Mouse (Mus musculus): ENCODE measurements around the gene Slc9a3r1. TPM values are rescaled to one million over a fixed set of nuclear protein-coding genes. Genes with fewer than 3 reads are reported as not detected.

Slc9a3r1 gene
- 85.9 TPM for polyA plus RNA-seq (2014; fragmentation: Illumina TruSeq; extraction: RNeasy Lipid Tissue Mini Kit (QIAGEN cat#74804); ENCODE audit: low replicate concordance)

DNA sequence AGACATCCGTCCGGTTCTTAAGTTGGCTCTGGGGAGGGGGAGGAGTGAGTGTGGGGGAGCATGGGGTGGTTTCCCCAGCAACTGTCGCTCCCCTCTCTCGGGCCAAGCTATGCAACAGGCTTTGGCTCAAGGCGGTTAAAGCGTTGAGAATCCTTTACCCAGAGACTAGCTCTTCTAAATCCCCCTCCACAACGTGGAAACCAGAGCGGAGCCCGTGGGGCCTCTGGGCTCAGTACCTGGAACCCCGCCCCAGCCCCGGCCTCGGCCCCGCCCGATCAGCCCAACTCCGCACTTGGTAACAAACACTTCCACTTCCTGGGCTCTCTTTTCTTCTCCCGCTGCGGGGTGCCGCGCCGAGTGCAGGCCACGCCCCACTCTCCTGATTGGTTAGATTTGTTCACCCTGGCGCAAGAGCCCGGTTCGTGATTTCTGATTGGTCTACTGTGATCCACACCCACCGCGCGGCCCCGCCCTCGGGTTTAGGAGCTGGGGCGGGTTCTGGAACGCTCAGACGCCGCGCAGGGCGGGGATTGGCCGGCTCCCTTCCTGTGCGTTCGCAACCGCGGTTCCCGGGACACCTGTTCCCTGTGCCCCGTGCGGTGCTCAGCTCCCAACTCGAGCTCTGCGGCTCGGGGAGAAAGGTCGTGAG, at the start of gene Slc9a3r1:
Slc9a3r1 (plus strand) TSS at position 510 of the 649 bp plus-strand sequence.

DNA sequence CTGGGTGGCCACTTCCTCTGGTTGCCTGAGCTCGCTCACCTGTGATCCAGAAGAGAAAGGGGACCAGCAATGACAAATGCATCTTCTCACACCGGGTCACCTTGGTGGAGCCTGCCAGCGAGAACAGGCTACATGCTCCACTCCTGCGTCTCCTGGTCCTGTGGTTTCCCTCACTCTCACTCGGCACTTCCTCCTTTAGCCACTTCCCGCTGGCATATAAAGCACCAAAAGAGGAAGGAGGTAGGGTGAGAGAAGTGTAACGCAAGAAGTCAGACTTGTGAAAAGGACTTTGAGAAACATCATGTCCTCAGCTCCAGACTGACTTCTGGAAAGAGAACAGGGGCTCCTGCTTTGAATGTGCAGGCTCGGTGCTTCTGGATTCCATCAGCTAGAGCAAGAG, 29.3 kb upstream of the Slc9a3r1 start, which contains the start of gene Cd300lf:
Cd300lf (minus strand) TSS at position 193 of the 400 bp plus-strand sequence.

GRCm38 (mm10) chr11:115187224-115187639, 24.1 kb downstream of the Slc9a3r1 start, which contains the start of gene Tmem104:
Tmem104 (plus strand) TSS chr11:115187487.

GRCm38 (mm10) chr11:115187693-115188092, 24.6 kb downstream of the Slc9a3r1 start, which contains the start of gene Nat9:
Nat9 (minus strand) TSS chr11:115187859.

Other genes with a start within 250 kb of the Slc9a3r1 start
- gene Cd300lb, start 229.0 kb upstream of the Slc9a3r1 start, polyA plus RNA-seq (2014; fragmentation: Illumina TruSeq; extraction: RNeasy Lipid Tissue Mini Kit (QIAGEN cat#74804); ENCODE audit: low replicate concordance) = not detected
- gene Cd300c, start 194.2 kb upstream of the Slc9a3r1 start, polyA plus RNA-seq (2014; fragmentation: Illumina TruSeq; extraction: RNeasy Lipid Tissue Mini Kit (QIAGEN cat#74804); ENCODE audit: low replicate concordance) = not detected
- gene Cd300ld, start 173.4 kb upstream of the Slc9a3r1 start, polyA plus RNA-seq (2014; fragmentation: Illumina TruSeq; extraction: RNeasy Lipid Tissue Mini Kit (QIAGEN cat#74804); ENCODE audit: low replicate concordance) = 1.8 TPM
- gene Cd300c2, start 161.5 kb upstream of the Slc9a3r1 start, polyA plus RNA-seq (2014; fragmentation: Illumina TruSeq; extraction: RNeasy Lipid Tissue Mini Kit (QIAGEN cat#74804); ENCODE audit: low replicate concordance) = 0.67 TPM
- gene Cd300ld2, start 147.1 kb upstream of the Slc9a3r1 start, polyA plus RNA-seq (2014; fragmentation: Illumina TruSeq; extraction: RNeasy Lipid Tissue Mini Kit (QIAGEN cat#74804); ENCODE audit: low replicate concordance) = not detected
- gene Cd300ld4, start 136.3 kb upstream of the Slc9a3r1 start, polyA plus RNA-seq (2014; fragmentation: Illumina TruSeq; extraction: RNeasy Lipid Tissue Mini Kit (QIAGEN cat#74804); ENCODE audit: low replicate concordance) = not detected
- not detected for gene Cd300ld5, start 125.6 kb upstream of the Slc9a3r1 start, polyA plus RNA-seq (2014; fragmentation: Illumina TruSeq; extraction: RNeasy Lipid Tissue Mini Kit (QIAGEN cat#74804); ENCODE audit: low replicate concordance)
- gene Cd300ld3, start 114.9 kb upstream of the Slc9a3r1 start, polyA plus RNA-seq (2014; fragmentation: Illumina TruSeq; extraction: RNeasy Lipid Tissue Mini Kit (QIAGEN cat#74804); ENCODE audit: low replicate concordance) = not detected
- 0.59 TPM for gene Cd300e, start 101.2 kb upstream of the Slc9a3r1 start, polyA plus RNA-seq (2014; fragmentation: Illumina TruSeq; extraction: RNeasy Lipid Tissue Mini Kit (QIAGEN cat#74804); ENCODE audit: low replicate concordance)
- gene Rab37, start 71.9 kb upstream of the Slc9a3r1 start, polyA plus RNA-seq (2014; fragmentation: Illumina TruSeq; extraction: RNeasy Lipid Tissue Mini Kit (QIAGEN cat#74804); ENCODE audit: low replicate concordance) = 1.3 TPM
- 3.8 TPM for gene Cd300lf, start 29.3 kb upstream of the Slc9a3r1 start, polyA plus RNA-seq (2014; fragmentation: Illumina TruSeq; extraction: RNeasy Lipid Tissue Mini Kit (QIAGEN cat#74804); ENCODE audit: low replicate concordance)
- gene Tmem104, start 24.1 kb downstream of the Slc9a3r1 start, polyA plus RNA-seq (2014; fragmentation: Illumina TruSeq; extraction: RNeasy Lipid Tissue Mini Kit (QIAGEN cat#74804); ENCODE audit: low replicate concordance) = 0.26 TPM
- not detected for gene Nat9, start 24.5 kb downstream of the Slc9a3r1 start, polyA plus RNA-seq (2014; fragmentation: Illumina TruSeq; extraction: RNeasy Lipid Tissue Mini Kit (QIAGEN cat#74804); ENCODE audit: low replicate concordance)
- gene Grin2c, start 103.9 kb downstream of the Slc9a3r1 start, polyA plus RNA-seq (2014; fragmentation: Illumina TruSeq; extraction: RNeasy Lipid Tissue Mini Kit (QIAGEN cat#74804); ENCODE audit: low replicate concordance) = not detected
- 2.0 TPM for gene Fdxr, start 113.7 kb downstream of the Slc9a3r1 start, polyA plus RNA-seq (2014; fragmentation: Illumina TruSeq; extraction: RNeasy Lipid Tissue Mini Kit (QIAGEN cat#74804); ENCODE audit: low replicate concordance)
- 1.4 TPM for gene Fads6, start 134.3 kb downstream of the Slc9a3r1 start, polyA plus RNA-seq (2014; fragmentation: Illumina TruSeq; extraction: RNeasy Lipid Tissue Mini Kit (QIAGEN cat#74804); ENCODE audit: low replicate concordance)
- not detected for gene Otop2, start 143.8 kb downstream of the Slc9a3r1 start, polyA plus RNA-seq (2014; fragmentation: Illumina TruSeq; extraction: RNeasy Lipid Tissue Mini Kit (QIAGEN cat#74804); ENCODE audit: low replicate concordance)
- not detected for gene Ush1g, start 158.7 kb downstream of the Slc9a3r1 start, polyA plus RNA-seq (2014; fragmentation: Illumina TruSeq; extraction: RNeasy Lipid Tissue Mini Kit (QIAGEN cat#74804); ENCODE audit: low replicate concordance)
- 0.45 TPM for gene Otop3, start 171.4 kb downstream of the Slc9a3r1 start, polyA plus RNA-seq (2014; fragmentation: Illumina TruSeq; extraction: RNeasy Lipid Tissue Mini Kit (QIAGEN cat#74804); ENCODE audit: low replicate concordance)
- 2.0 TPM for gene Hid1, start 204.4 kb downstream of the Slc9a3r1 start, polyA plus RNA-seq (2014; fragmentation: Illumina TruSeq; extraction: RNeasy Lipid Tissue Mini Kit (QIAGEN cat#74804); ENCODE audit: low replicate concordance)
- gene Cdr2l, start 218.6 kb downstream of the Slc9a3r1 start, polyA plus RNA-seq (2014; fragmentation: Illumina TruSeq; extraction: RNeasy Lipid Tissue Mini Kit (QIAGEN cat#74804); ENCODE audit: low replicate concordance) = not detected
- 3.4 TPM for gene Mrpl58, start 240.4 kb downstream of the Slc9a3r1 start, polyA plus RNA-seq (2014; fragmentation: Illumina TruSeq; extraction: RNeasy Lipid Tissue Mini Kit (QIAGEN cat#74804); ENCODE audit: low replicate concordance)